Comparison of ENCODE assay signal across 23 mouse cellular contexts in the genomic region with DNA sequence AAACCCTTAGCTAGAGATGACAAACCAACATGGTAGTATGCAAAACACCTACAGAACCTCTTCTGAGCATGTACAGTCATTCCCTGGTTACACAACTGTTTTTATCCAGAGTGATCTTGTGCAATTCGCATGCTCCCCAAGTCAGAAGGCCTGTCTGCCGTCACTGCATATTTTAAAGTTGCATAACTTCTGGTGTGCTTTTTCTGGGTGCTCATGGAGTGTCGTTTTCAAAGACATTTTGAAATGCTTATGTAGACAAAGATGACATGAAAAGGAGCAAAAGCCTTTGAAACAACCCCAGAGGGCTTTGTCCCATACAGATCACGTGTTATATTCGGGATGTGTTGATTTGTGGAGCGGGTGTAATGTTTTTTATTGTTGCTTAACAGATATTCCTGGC.
DNase-seq lines count a peak whose midpoint lies in the region; ATAC-seq and TF ChIP-seq lines count a peak whose summit lies in the region.
"Had no signal": no experiment of that assay in that cellular context is flagged by ENCODE, and none has a peak within 500 bp of the region (broad histone marks: within the 10 kb centered on the region; RNA-seq: fewer than 3 reads in every experiment).

No protein-coding gene starts in this region.

- TF ChIP-seq POLR2A in liver, adult 2 months (IDR thresholded peaks at IDR 0.05; ENCODE audit: extremely low read depth, insufficient read depth, low read length), result no peak
- TF ChIP-seq POLR2A in embryonic fibroblast, embryonic 13.5 days (IDR thresholded peaks at IDR 0.05; ENCODE audit: low read depth, low read length), result no peak

- no peaks in the 10 kb centered on the region for H3K27me3 ChIP-seq in liver, adult 2 months (ENCODE audit: control insufficient read depth, insufficient read depth, low read length)
- H3K27me3 ChIP-seq in midbrain, embryonic 11.5 days (ENCODE audit: control insufficient read depth, insufficient read depth, low read length), result no peaks in the 10 kb centered on the region
- no peaks in the 10 kb centered on the region; the same call in 1 of the 2 replicates for H3K27me3 ChIP-seq in midbrain, embryonic 10.5 days (ENCODE audit: low read depth, poor library complexity, severe bottlenecking)
- H3K27me3 ChIP-seq: heart, embryonic 13.5 days; midbrain, embryonic 13.5 days had no signal

- H3K9ac ChIP-seq in liver, adult 2 months (ENCODE audit: low read depth, low read length), result no peak overlapping the region
- no peak overlapping the region for H3K9ac ChIP-seq in midbrain, embryonic 11.5 days (ENCODE audit: low read length)
- H3K9ac ChIP-seq: heart, embryonic 13.5 days; limb, embryonic 13.5 days; midbrain, embryonic 13.5 days had no signal

- H3K27ac ChIP-seq in liver, adult 2 months (replicated peaks; ENCODE audit: insufficient read depth, low read depth, low read length), result no peak overlapping the region
- H3K27ac ChIP-seq in midbrain, embryonic 11.5 days (ENCODE audit: low read depth, low read length), result no peak overlapping the region
- H3K27ac ChIP-seq in midbrain, embryonic 10.5 days (replicated peaks), result no peak overlapping the region
- H3K27ac ChIP-seq in embryonic fibroblast, embryonic 13.5 days (ENCODE audit: insufficient read depth, low read length), result peak overlapping the region; percentile 66; the same call in 1 of the 2 replicates
- H3K27ac ChIP-seq: forebrain, embryonic 10.5 days; heart, embryonic 13.5 days; hindbrain, postnatal 0 days; limb, embryonic 13.5 days; midbrain, embryonic 13.5 days had no signal

- no peak overlapping the region for H3K4me3 ChIP-seq in liver, adult 2 months (ENCODE audit: insufficient read depth, low read depth, low read length)
- H3K4me3 ChIP-seq in midbrain, embryonic 11.5 days (ENCODE audit: low read depth, low read length), result no peak overlapping the region
- no peak overlapping the region for H3K4me3 ChIP-seq in midbrain, embryonic 10.5 days
- no peak overlapping the region for H3K4me3 ChIP-seq in embryonic fibroblast, embryonic 13.5 days (ENCODE audit: insufficient read depth, low read length)
- H3K4me3 ChIP-seq: forebrain, embryonic 10.5 days; heart, embryonic 13.5 days; limb, embryonic 13.5 days; midbrain, embryonic 13.5 days had no signal

- DNase-seq in liver, adult 2 months (ENCODE audit: extremely low read depth, low read depth, low spot score), result peak; percentile 70
- DNase-seq in liver, result no peak
- peak; percentile 31 for DNase-seq in midbrain, embryonic 11.5 days (ENCODE audit: low spot score, missing footprints)
- DNase-seq in midbrain, embryonic 10.5 days (ENCODE audit: low spot score), result no peak
- DNase-seq in right cerebral cortex, postnatal 4 days, result no peak
- DNase-seq in T-cell, adult 2 months (ENCODE audit: low spot score), result no peak
- DNase-seq: cerebellum, adult 8-10 months; cerebellum, postnatal 36 days; gastrocnemius, postnatal 10 days; heart, adult 18-20 months; heart, postnatal 14 days; kidney, postnatal 36 days; layer of hippocampus, postnatal 36 days; right cerebral cortex, postnatal 25 days; thymus, postnatal 14 days had no signal

- H3K36me3 ChIP-seq in liver, adult 2 months (ENCODE audit: control insufficient read depth, insufficient read depth, low read length), result no peaks in the 10 kb centered on the region
- H3K36me3 ChIP-seq in midbrain, embryonic 11.5 days (ENCODE audit: control insufficient read depth, insufficient read depth, low read length), result no peaks in the 10 kb centered on the region
- no peaks in the 10 kb centered on the region for H3K36me3 ChIP-seq in midbrain, embryonic 10.5 days
- H3K36me3 ChIP-seq: forebrain, embryonic 10.5 days; heart, embryonic 13.5 days; limb, embryonic 13.5 days; midbrain, embryonic 13.5 days had no signal

- no peak for TF ChIP-seq CTCF in liver, adult 2 months (IDR thresholded peaks at IDR 0.05; ENCODE audit: low read depth, low read length)
- TF ChIP-seq CTCF in embryonic fibroblast, embryonic 13.5 days (IDR thresholded peaks at IDR 0.05; ENCODE audit: borderline replicate concordance, insufficient read depth, low read length), result no peak

- no peak for ATAC-seq in midbrain, embryonic 11.5 days (ENCODE audit: low FRiP score)
- ATAC-seq: forebrain, embryonic 16.5 days; hindbrain, postnatal 0 days; intestine, embryonic 16.5 days; midbrain, embryonic 13.5 days had no signal

- peaks cover 6% of the 10 kb centered on the region for H3K9me3 ChIP-seq in midbrain, embryonic 11.5 days (ENCODE audit: control insufficient read depth, low read length)
- peaks cover 6% of the 10 kb centered on the region; the same call in 1 of the 2 replicates for H3K9me3 ChIP-seq in midbrain, embryonic 10.5 days (replicated peaks)

- WGBS in liver, adult 2 months, result 64% methylated on average over 6 of the region's 6 CpGs
- WGBS in midbrain, embryonic 11.5 days, result 92% methylated on average over 6 of the region's 6 CpGs
- WGBS in midbrain, embryonic 10.5 days, result 89% methylated on average over 6 of the region's 6 CpGs

- no peaks in the 10 kb centered on the region for H3K4me1 ChIP-seq in liver, adult 2 months (ENCODE audit: control insufficient read depth, insufficient read depth, low read length)
- H3K4me1 ChIP-seq in midbrain, embryonic 11.5 days (ENCODE audit: control insufficient read depth, insufficient read depth, low read length), result no peaks in the 10 kb centered on the region
- no peaks in the 10 kb centered on the region for H3K4me1 ChIP-seq in midbrain, embryonic 10.5 days
- H3K4me1 ChIP-seq in embryonic fibroblast, embryonic 13.5 days (ENCODE audit: control insufficient read depth, insufficient read depth, low read length), result peaks cover 3% of the 10 kb centered on the region; the same call in 1 of the 2 replicates
- H3K4me1 ChIP-seq: forebrain, embryonic 10.5 days; heart, embryonic 13.5 days; limb, embryonic 13.5 days; midbrain, embryonic 13.5 days had no signal

- no peaks in the 10 kb centered on the region for H3K79me2 ChIP-seq in liver, adult 2 months (ENCODE audit: control insufficient read depth, insufficient read depth, low read length)

- H3K4me2 ChIP-seq in midbrain, embryonic 11.5 days, result no peak overlapping the region
- H3K4me2 ChIP-seq: heart, embryonic 13.5 days; limb, embryonic 13.5 days; midbrain, embryonic 13.5 days had no signal

Comparison
In these comparisons a context has a peak if more than half of its experiments do, and no peak if none do; other contexts are left out.
1. DNase-seq: peak in liver, adult 2 months (single experiment) and midbrain, embryonic 11.5 days (single experiment); none in liver (single experiment), midbrain, embryonic 10.5 days (single experiment), right cerebral cortex, postnatal 4 days (single experiment) and T-cell, adult 2 months (single experiment).